8 mouse cellular contexts compared by ENCODE assay signal in the genomic region with DNA sequence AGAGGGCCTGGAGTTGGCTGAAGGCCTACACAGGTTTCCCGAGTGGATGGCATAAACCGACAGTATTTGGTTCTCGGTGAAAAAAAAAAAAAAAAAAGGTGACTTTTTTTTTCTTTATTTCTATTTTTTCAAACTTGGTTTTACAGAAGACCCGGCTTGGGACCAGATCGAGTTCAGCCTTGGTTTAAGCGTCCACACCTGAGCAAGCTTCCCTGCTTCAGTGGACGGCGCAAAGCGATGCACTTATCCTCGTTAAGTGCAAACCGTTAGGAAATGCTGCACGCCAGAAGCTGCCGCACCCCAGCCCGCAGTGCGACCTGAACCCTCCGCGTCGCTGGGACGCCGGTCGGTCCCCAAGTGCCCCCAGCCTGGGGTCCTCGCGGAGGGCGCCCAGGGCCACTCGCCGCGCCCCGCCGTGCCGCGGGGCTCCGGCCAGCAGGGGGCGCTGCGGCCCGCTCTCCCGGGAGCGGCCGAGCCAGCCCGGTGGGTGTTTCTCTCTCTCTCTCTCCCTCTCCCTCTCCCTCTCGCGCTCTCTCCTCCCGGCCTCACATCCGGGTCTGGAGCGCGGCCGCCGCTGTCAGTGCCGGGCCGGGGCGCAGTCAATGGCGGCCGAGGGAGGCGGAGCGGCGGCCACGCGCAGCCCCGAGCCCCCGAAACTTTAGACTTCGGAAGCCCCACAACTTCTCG. TPM values are rescaled to one million over a fixed set of nuclear protein-coding genes. Genes with fewer than 3 reads are reported as not detected.
A peak's percentile ranks its signal among the peaks of the same experiment; 100 is the strongest.
DNase-seq lines count a peak whose midpoint lies in the region; TF ChIP-seq lines count a peak whose summit lies in the region.

No protein-coding gene starts in this region.

- H3K4me3 ChIP-seq in cortical plate, adult 2 months (ENCODE audit: insufficient read depth, low read length) = peak overlapping the region; percentile 92
- peak overlapping the region; percentile 99 for H3K4me3 ChIP-seq in megakaryocyte, embryonic 14.5 days (replicated peaks)

- H3K9me3 ChIP-seq in megakaryocyte, embryonic 14.5 days = no peaks in the 10 kb centered on the region

- no peak for TF ChIP-seq POLR2A in cortical plate, adult 2 months (IDR thresholded peaks at IDR 0.05; ENCODE audit: extremely low read depth, insufficient read depth, low read length)

- TF ChIP-seq CTCF in cortical plate, adult 2 months (IDR thresholded peaks at IDR 0.05; ENCODE audit: extremely low read depth, insufficient read depth, low read length) = 0 out of 2 replicates have a peak, but pooled peaks have one; percentile 21

- no peaks in the 10 kb centered on the region for H3K36me3 ChIP-seq in megakaryocyte, embryonic 14.5 days (replicated peaks; ENCODE audit: low read length)

- peak; percentile 84 for DNase-seq in adipocyte (ENCODE audit: low spot score)
- DNase-seq in gastrocnemius, postnatal 10 days = peak; percentile 84
- peak; percentile 89 for DNase-seq in induced T-regulatory cell, adult 2 months (ENCODE audit: low read depth)
- peak; percentile 66 to 78 for DNase-seq in left cerebral cortex, adult 8-10 months (ENCODE audit: low spot score in 2 of 2)
- DNase-seq in right cerebral cortex, adult 2 months (ENCODE audit: low spot score in 2 of 2) = peak; percentile 75 to 77
- DNase-seq in urinary bladder, postnatal 10 days (ENCODE audit: low spot score) = peak; percentile 30

- no peak overlapping the region for H3K27ac ChIP-seq in cortical plate, adult 2 months (ENCODE audit: insufficient read depth, low read length)

- no peaks in the 10 kb centered on the region for H3K27me3 ChIP-seq in megakaryocyte, embryonic 14.5 days (replicated peaks)

- peaks cover 2% of the 10 kb centered on the region for H3K4me1 ChIP-seq in cortical plate, adult 2 months (ENCODE audit: control insufficient read depth, insufficient read depth, low read length)
- peaks cover 51% of the 10 kb centered on the region for H3K4me1 ChIP-seq in megakaryocyte, embryonic 14.5 days

RNA-seq across cellular contexts. Expression of a gene that starts 0.5 kb away (rescaled TPM):
- 74.5 and 80.7 TPM in 2 replicates for polyA plus RNA-seq in cortical plate, adult 2 months (2012; rRNA removed)
- total RNA-seq in gastrocnemius, postnatal 10 days (2021) = 10 to 100 TPM; 37.6 to 46.3 TPM
- 10 to 100 TPM; 64.5 to 74.6 (median 67.4) TPM for total RNA-seq in left cerebral cortex, adult 8-10 months (2022)
- 11.3 and 16.0 TPM in 2 replicates for polyA plus RNA-seq in megakaryocyte, embryonic 14.5 days (2012; ENCODE audit: insufficient read depth, low replicate concordance)

RNA-seq across cellular contexts. Expression of a gene that starts 32.1 kb away (rescaled TPM):
- 23.0 and 24.3 TPM in 2 replicates for polyA plus RNA-seq in cortical plate, adult 2 months (2012; rRNA removed)
- 10 to 100 TPM; 21.9 to 22.3 TPM for total RNA-seq in gastrocnemius, postnatal 10 days (2021)
- total RNA-seq in left cerebral cortex, adult 8-10 months (2022) = 10 to 100 TPM; 13.2 to 28.7 (median 18.5) TPM
- 127 TPM in 1 of 2 replicates, not detected in the other for polyA plus RNA-seq in megakaryocyte, embryonic 14.5 days (2012; ENCODE audit: insufficient read depth, low replicate concordance)

Comparison
In these comparisons a context has a peak if more than half of its experiments do, and no peak if none do; other contexts are left out.
1. DNase-seq: peak in every context shown above with its lines; median percentile 89 in induced T-regulatory cell, adult 2 months; 84 in adipocyte; 84 in gastrocnemius, postnatal 10 days; 76 in right cerebral cortex, adult 2 months; 72 in left cerebral cortex, adult 8-10 months; 30 in urinary bladder, postnatal 10 days.